Mouse (Mus musculus) right cerebral cortex, adult 2 months (tissue): ENCODE data around the gene Aoah.

Experiments
- DNase-seq, 2 experiments: peaks; one replicate each; pipeline ENCODE4 v3.0.0; 2021 to 2022; ENCODE audit warnings: low spot score in 2 of 2

Gene Aoah

GRCm38 (mm10) chr13:21074847-21075246 lies 280.9 kb downstream of the Aoah start, which contains the start of gene Olfr1370:
Gene Olfr1370 (minus strand): TSS chr13:21074947.
- DNase-seq = no peak

GRCm38 (mm10) chr13:21082686-21083085 lies 288.8 kb downstream of the Aoah start:
- DNase-seq = no peak
